Mouse (Mus musculus) fat pad, adult 2 months (tissue): ENCODE data around the gene Pglyrp1.
"Not testable (repeated sequence)": the region's sequence is repeated elsewhere in the genome, so short reads cannot be mapped to it uniquely, and the experiment has no call there.

Experiments used
- DNase-seq: peaks from one replicate; pipeline ENCODE4 v3.0.0-alpha.2; 2011; ENCODE audit warnings: low read depth, low spot score; ENCODE audit errors: extremely low read depth

Gene Pglyrp1

DNA sequence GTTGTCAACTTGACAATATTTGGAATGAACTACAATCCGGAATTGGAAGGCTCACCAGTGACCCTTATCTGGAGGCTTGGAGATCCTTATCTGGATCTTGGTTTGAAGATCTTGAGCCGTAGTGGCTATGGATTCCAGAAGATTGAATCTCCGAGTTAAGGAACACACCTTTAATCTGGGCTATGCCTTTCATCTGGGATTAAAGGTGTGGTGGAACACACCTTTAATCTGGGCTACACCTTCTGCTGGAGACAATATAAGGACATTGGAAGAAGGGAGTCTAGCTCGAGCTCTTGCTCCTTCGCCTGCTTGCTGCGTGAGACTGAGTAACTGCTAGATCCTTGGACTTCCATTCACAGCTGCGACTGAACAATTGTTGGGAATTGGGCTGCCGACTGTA lies at the start of gene Pglyrp1:
Gene Pglyrp1, plus strand, starts transcription at position 301 of the 400 bp plus-strand sequence.
- not testable (repeated sequence) for DNase-seq

DNA sequence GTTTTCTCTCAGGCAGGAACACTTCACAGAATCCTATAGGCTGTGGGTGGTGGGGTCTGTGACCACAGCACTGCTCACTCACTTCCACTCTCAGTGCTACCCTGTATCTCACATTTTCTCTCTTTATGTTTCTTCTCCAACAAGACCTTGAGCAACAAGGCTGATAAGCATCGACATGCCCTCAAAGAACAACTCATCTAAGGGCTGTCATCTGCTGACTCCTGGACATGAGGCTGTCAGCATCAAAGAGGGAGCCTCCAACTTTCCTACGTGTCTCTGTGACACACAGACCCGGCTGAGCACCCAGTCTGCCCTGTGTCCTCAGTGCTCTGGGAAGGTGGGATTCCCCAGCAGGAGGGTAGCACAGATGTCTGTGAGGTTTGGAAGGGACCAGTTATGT lies 49.6 kb upstream of the Pglyrp1 start, which contains the start of gene Psg17:
Gene Psg17, minus strand, starts transcription at position 101 of the 400 bp plus-strand sequence.
- no peak for DNase-seq

DNA sequence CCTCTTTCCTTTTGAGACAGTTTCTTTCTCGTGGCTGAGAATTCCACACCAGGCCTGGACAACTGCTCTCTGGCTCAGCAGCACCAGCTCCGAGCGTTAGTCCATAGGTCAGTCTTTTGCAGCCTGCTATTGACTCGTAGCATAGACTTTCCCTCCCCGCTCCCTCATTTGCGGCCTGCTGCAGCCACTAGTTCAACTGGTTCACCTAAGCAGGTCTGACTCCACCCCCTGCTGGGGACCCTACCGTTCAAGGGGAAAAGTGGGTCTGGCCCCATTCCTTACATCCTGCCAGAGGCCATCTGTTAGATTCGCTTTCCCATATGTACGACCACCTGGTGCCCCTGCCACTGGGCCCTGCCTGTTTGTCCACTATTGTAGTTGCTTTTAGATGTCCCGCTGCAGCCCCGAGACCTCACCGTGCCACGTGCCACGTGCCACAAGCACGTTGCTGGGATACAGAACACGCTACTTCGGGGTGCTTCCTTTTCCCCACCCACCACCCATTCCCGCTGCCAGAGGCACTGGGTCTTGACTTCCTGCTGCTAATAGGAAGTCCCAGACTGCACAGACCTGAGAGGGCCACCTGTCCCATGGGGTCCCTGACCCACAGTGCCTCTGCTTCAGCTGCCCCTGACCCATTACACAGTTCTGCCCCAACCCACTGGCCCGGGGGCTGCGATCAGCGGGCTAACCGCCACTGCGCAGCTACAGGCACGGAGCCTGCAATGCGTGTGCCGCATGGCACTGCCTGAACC lies 43.2 kb upstream of the Pglyrp1 start:
- DNase-seq: no peak

DNA sequence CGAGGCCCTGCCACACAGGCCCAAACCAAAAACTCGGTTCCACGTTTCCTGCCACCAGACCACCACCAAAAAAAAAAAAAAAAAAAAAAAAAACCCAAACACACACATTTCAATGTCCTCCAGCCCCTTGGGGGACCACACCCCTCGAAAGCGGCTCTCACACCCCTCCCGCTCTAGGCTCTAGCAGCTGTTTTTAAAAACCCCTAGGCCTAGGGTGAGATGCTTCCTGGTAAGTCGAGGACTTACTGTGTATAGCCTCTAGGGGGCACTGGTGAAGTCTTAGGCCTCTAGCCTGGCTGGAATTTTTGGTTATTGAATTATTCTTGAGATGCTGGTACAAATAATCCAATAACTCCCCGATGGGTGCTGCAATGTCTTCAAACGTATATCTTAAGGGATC lies 42.5 kb upstream of the Pglyrp1 start:
- DNase-seq: no peak

DNA sequence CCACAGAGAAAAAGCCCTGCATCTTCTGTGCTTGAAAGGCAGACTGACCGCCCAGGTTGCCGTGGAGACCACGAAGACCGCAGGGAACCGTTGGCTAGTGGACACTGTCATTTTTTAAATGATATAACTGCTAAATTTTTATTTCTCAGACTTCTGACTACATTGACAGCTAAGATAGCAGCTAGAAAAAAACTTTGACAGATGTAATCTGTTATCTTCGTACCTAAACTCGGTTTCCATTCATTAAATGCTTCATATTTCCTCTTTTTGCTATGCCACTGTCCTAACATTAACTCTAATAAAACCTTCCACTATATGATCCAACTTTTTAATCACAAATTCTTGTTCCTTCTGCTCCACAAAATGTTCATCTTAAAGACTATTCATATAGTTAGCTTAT lies 41.6 kb upstream of the Pglyrp1 start:
- no peak for DNase-seq

DNA sequence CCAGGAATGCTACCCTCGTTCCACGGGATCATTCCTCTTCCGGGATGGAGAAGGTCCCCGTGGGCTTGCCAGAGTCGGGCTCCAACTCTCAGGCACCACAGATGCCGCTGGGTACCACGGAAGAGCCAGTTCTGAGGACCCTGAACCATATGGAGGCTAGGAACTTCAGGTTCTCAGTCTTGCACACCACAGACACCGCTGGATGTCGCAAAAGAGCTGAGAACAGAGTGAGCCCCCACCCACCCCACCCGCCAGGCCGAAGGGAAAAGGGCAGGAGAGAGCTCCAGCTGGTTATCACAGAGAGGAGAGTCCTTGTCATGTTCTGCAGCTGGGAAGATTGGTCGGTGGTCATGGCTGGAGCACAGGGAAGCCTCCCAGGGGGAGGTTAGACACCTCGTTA lies 38.8 kb upstream of the Pglyrp1 start:
- DNase-seq: no peak

DNA sequence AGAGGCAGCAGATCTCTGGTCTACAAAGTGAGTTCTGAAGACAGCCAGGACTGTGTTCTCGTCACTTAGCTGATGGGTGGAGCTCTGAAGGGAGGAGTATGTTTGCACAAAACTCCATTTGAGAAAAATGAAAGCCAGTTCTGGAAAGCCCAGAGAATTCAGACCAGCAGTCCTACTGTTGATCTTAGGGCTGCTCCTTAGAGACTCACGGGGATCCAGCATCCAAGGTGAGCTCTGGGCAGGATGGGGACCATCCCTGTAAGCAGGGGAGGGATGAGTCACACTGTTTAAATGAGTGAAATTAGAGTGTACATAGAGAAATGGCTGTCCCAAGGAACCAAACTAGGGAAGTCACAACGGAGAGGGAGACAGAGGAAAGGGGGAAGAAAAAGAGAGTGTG lies 31.3 kb upstream of the Pglyrp1 start, which contains the start of gene Mill2:
Gene Mill2, plus strand, starts transcription at position 102 of the 400 bp plus-strand sequence.
- no peak for DNase-seq

DNA sequence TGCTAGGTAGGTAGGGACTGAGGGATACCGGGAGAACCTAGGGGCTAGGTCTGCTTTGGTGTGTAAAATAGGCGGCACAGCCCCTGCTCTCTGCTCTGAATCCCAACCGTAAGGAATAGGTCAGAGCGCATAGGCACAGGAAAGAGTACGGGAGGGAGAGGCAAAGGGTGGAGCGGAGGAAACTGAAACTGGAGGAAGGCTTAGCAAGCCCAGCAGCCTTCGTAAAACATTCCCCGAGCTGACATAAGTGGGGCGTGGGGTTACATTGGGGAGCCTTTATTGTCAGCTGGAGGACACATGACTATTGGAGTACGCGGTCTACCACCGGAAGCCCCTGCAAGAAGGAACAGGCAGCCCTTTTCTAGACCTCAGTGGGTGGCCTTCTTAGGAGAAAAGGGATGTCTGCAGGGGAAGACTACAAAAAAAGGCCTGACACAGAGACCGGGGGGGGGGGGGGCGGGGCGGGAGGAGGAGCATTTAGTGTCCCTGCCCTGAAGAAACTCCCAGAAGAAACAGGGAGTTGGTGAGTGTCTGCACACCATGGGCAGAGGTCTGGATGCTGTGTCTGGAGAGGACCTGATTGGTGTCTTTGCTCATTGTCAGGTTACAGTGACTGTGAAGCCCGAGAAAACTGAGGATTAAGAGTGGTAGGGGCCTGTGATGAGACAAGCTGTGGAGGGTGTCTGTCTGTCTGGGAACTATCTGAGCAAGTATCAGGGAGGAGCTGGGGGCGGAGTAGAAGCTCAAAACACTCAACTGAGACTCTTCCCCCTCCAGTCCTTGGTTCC lies 30.6 kb upstream of the Pglyrp1 start:
- no peak for DNase-seq

DNA sequence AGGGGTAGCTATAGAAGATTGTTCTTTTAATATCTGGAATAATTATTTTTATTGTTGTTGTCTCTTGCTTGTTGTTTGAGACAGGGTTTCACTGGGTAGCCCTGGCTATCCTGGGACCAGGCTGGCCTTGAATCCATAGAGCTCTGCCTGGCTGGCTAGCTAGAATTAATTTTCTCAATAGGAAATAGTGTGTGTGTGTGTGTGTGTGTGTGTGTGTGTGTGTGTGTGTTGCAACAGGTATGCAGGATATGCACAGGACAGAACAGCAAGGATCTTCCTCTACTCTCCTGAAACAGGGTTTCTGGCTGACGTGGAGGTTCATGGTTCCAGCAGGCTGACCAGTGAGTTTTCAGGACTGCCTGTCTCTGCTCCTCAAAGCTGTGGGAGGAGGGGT lies 30.0 kb upstream of the Pglyrp1 start:
- no peak for DNase-seq

DNA sequence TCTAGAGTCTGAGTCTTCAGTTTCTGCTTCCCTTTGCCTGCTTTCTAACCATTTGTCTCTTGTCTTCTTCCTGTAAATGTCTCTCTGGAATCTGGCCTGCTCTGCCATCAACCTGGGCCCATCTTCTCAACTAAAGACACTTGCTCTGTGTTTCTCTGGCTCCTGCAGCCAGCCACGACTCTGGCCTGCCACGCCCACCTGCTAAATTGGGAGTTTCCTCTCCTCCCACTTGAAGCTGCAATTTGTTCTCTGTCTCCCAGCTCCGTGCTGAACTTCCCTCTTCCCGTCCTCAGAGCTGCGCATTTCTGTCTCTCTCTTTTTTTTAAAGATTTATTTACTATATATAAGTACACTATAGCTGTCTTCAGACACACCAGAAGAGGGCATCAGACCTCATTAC lies 26.3 kb upstream of the Pglyrp1 start:
- no peak for DNase-seq

DNA sequence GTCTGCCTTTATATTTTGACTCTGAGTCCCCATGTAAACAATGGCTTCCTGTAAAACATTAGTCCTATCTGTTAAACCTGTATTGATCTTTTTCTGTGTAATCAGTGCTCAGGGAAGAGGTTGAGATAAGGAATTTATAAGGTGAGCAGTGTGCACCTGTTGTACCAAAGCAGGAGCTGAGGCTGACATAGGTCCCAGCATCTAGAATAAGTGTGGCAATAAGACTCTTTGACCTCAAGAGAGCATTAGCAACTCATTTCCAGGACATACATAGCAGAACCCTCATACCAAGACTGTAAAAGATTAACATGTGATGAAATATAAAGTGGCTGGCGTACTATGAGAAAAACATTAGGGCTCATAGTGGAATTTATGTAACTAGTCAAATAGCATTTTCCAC lies 22.7 kb upstream of the Pglyrp1 start:
- no peak for DNase-seq

DNA sequence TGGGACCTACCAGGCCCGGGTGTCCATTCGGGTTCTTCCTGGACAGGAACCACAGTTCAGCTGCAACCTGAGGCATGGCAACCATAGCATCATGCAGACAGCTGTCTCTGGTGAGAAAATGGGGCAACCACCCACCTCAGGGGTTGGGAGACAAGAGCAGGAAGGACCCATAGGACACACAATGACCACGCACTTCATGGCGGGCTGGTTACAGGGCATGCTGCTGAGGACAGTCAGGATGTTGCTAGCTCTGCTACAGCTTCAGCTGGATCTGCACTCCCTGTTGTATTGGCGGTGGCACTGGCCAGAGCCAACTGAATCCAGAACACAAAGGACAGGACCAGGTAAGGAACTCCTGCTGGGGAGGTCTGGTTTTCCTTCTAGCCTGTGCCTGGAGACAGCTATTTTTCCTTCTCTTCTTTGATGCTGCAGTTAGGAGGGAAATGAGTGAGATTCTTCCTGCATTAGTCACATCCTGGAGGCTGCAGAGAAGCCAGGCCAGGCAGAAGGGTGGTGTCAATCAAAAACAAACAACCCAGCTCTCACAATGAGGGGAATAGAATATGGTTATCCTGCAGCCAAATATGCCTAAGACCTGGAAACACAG lies 12.7 kb upstream of the Pglyrp1 start:
- DNase-seq: no peak

DNA sequence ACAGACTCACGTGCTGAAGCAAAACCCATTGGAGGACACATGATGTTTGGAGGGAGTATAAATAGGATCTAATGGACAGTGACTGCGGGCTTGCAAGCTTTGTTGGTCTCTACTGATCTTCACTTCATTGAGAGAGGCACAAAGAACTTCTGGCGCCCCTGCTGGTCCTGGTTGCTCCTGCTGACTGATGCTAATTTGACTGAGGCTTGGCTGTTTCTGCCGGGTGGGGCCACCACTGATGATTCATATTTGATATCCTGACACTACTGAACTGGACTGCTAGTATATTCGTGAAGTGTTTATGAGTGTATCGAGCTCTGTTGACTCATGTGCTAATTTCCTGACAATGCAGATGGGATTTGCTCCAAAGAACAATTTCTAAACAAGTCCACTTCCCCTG lies 8.3 kb upstream of the Pglyrp1 start:
- no peak for DNase-seq

DNA sequence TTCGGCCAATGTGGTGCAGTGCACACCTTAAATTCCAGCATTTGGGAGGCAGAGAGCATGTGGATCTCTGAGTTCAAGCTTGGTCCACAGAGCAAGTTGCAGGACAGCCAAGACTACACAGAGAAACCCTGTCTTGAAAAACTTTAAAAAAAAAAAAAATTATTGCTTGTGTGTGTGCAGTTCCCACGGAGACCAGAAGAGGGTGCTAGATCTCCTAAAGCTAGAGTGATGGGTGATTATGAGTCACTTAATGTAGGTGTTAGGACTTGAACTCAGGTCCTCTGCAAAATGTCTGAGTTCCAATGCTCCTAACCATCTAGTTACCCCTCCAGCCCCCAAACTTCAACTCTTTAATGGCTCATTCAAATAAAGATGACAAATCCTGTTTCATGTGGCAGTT lies 2.6 kb upstream of the Pglyrp1 start:
- no peak for DNase-seq

DNA sequence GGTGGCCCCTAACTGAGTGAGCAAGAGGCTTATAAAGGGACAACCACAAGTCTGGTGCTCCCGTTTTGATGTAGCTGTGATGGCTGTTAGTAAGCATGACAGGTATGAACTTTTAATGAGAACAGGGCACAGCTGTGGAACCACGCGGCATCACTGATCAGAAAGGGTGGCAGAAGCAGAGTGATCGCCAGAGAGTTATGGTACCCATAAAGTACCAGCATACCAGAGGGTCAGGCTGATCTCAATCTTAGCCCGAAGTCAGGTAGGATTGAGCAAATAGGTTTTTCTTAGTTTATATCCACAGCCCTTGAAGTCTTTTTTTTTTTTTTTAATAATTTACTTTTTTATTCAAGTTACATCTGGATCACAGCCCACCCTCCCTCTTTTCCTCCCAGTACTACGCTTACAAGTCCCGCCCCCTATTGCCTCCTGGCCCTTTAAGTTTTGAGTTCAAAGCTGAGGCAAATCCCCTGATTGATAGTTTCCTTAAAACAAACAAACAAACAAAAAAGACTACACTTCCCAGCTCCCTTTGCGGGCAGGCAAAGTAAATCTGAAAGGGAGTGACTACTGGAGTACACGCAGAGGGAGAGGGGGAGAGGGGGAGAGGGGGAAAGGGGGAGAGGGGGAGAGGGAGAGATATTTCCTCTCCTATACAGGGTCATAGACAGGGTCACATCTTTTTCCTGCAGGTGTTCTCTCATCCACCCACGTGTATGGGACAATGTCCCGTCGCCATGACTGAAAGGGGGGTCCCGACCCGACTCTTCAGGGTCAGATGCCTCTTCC lies 1.1 kb downstream of the Pglyrp1 start:
- DNase-seq: no peak

DNA sequence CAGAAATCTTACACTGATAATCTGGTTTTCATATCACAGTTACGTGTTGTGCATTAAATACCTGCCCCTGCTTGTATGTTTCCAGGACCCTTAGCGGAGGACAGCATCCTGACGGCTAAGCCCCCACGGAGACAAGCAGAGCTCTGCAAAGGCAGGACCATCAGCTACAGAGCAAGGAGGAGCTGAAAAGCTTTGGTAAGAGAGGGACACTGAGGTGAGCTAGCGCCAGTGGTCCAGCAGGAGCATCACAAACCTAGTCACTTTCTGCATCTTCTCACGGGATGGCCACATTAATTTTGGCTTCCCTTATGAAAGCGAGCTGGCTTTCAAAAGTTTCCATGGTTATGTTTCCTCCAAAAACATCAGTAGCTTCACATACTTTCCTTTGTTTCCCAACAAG lies 1.7 kb downstream of the Pglyrp1 start:
- no peak for DNase-seq

DNA sequence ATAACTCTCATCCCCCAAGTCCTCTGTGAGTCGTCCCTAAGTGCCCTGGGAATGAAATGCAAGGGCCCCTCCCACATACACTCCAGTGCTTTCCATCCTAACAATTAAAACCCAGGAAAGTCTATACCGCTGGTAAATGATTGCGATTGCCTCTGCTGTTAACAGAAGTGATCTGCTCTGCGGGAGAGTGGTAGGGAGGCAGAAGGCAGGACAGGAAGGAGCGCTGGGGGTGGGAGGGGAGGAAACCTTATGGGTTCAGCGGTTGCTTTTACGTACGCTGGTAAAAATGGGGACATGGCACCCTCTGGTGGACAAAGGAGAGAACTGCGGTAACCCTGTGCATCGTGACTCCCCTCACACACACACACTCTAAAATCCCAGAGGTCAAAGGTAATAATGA lies 2.1 kb downstream of the Pglyrp1 start:
- DNase-seq: no peak

DNA sequence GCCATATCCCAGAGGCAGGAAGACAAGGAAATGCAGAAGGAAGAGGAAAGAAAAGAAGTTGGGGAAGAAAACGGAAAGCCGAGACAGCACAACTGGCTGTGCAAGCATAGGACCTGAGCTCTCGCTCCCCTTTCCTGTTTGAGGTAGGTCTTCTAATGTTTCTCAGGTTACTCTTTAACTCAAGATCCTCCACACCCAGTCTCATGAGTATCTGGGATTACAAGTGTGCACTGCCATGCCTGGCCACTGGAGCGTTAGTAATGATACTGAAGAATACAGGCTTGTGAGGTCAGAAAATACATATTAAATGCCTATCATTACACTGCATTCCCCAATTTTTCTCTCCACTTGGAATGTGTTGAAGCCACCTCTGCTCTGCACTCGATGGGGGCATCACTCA lies 4.2 kb downstream of the Pglyrp1 start:
- no peak for DNase-seq

DNA sequence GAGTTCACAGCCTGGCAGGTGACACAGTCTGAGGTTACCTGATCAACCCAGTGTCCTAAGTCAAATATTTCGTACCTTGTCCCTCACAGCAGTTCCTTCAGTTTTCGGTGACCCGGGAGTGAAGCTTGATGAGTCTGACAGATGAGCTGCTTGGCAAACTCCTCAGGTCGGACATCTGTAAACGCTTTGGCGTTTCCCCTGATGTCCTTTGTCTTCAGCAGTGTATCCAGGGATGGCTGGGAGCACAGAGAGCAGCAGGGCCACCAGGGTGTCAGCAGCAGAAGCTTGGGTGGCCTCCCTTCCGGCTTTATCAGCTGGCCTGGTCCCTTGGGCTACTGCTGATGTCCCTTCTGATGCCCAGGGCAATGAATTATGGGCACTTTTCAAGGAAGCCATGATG lies 7.6 kb downstream of the Pglyrp1 start:
- DNase-seq: no peak

DNA sequence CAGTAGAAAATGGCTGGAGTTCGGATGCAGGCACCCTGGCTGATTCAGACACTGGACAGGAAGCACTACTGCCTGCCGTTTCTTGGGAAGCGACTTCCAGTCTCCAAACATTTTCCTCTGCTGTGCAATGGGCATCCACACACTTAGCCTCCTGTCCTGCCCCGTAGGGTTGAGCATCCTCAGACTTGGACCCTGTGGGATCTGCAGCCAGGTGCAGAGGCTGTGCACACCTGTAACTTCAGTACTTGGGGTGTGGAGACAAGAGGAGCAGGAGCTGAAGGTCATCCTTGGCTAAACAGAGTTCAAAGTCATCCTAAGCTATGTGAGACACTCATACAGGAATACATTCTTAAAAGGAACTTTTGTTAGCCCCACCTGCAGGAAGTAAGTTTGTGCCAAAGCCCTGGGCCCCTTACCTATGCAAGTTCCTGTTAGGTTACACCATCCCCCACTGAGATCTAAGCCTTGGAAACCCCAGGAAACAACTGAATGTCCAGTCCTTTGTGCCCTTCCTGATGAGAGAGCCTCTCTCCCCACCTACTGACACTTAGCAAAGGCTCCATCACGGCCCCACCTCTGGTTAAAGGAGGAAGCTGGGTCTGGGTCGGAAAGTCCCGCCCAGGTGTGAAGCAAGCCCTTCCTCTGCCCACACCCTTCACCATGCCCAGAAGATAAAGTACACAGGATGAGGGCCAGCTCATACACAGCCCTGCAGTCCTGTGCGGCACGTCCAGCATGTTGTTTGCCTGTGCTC lies 13.0 kb downstream of the Pglyrp1 start:
- DNase-seq: no peak
